Mouse (Mus musculus): ENCODE results near the gene A230072I06Rik. TPM values are rescaled to one million over a fixed set of nuclear protein-coding genes. Genes with fewer than 3 reads are reported as not detected.

A230072I06Rik gene
- polyA plus RNA-seq, 1 experiment, result not detected

DNA sequence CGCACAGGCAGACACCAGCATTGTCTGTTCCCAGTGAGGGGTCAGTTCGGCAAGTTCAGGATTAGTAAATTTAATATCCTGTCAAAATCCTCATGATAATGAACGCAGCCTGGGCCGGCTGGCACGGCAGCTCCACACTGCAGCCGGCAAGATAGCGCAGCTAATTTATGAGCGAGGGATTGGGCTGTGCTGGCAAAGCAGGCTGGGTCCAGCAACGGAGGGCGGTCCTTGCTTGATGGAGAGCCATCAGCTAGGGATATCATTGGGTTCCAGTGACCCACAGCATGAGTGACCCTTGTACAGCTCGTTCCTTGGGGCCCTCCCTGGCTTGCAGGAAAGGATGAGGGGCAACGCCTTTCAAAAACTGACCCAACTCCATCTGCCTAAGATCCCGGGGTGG lies 48.6 kb downstream of the A230072I06Rik start:
- H3K27me3 ChIP-seq (ENCODE audit: control insufficient read depth, insufficient read depth, low read length), result no peaks in the 10 kb centered on the region
- no peak for DNase-seq
- H3K4me1 ChIP-seq (replicated peaks; ENCODE audit: control insufficient read depth, insufficient read depth, low read length), result no peaks in the 10 kb centered on the region
- 88% methylated on average over 13 of the region's 13 CpGs for WGBS
- no peak overlapping the region for H3K27ac ChIP-seq (ENCODE audit: control insufficient read depth, insufficient read depth, low read length)
- H3K36me3 ChIP-seq (ENCODE audit: control insufficient read depth, insufficient read depth, low read length), result no peaks in the 10 kb centered on the region
- no peak for TF ChIP-seq POLR2A (IDR thresholded peaks at IDR 0.05; ENCODE audit: control insufficient read depth, extremely low read depth, insufficient read depth, low read length, poor library complexity)
- TF ChIP-seq CTCF (IDR thresholded peaks at IDR 0.05; ENCODE audit: borderline replicate concordance, control insufficient read depth, extremely low read depth, insufficient read depth, low read length, poor library complexity), result no peak
- no peak overlapping the region for H3K4me3 ChIP-seq (ENCODE audit: control insufficient read depth, insufficient read depth, low read length)

DNA sequence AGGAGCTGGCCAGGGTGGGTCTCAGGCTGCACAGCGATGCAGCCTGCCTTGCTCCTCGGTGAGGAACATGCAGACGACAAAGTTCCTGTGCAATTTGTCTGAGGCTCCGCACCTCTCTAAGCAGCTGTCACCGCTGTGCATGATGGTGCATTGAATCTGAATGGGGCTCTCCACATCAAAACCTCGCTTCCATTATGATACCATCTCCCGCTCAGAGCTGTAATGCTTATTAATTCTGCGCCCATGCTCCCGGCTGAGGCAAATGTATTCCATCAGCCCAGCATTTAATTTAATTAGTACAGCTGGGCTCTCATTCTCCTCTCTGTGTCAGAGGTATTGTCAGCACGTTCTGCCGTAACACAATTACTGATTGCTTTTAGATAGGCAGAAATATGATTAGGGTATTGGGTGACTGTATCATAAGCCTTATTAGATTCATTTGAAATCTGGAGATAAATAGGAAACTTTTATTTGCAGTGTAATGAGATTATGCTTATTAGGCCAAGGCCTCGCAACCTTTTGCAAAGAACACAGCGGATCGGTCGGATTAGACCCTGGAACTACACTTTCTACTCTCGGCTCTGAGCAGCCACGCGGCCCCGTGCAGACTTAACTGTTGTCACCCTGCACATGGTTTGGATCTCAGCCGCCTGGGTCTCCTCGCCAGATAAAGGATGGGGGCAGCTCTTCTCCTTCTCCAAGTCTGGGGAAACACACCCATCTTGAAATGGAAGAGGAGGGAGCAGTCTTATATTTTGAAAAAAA lies 49.3 kb downstream of the A230072I06Rik start:
- H3K4me1 ChIP-seq (replicated peaks; ENCODE audit: control insufficient read depth, insufficient read depth, low read length), result no peaks in the 10 kb centered on the region
- H3K27me3 ChIP-seq (ENCODE audit: control insufficient read depth, insufficient read depth, low read length), result no peaks in the 10 kb centered on the region
- TF ChIP-seq CTCF (IDR thresholded peaks at IDR 0.05; ENCODE audit: borderline replicate concordance, control insufficient read depth, extremely low read depth, insufficient read depth, low read length, poor library complexity), result no peak
- TF ChIP-seq POLR2A (IDR thresholded peaks at IDR 0.05; ENCODE audit: control insufficient read depth, extremely low read depth, insufficient read depth, low read length, poor library complexity), result no peak
- no peak overlapping the region for H3K27ac ChIP-seq (ENCODE audit: control insufficient read depth, insufficient read depth, low read length)
- WGBS, result 92% methylated on average over 21 of the region's 21 CpGs
- no peak overlapping the region for H3K4me3 ChIP-seq (ENCODE audit: control insufficient read depth, insufficient read depth, low read length)
- no peak for DNase-seq
- H3K36me3 ChIP-seq (ENCODE audit: control insufficient read depth, insufficient read depth, low read length), result no peaks in the 10 kb centered on the region

DNA sequence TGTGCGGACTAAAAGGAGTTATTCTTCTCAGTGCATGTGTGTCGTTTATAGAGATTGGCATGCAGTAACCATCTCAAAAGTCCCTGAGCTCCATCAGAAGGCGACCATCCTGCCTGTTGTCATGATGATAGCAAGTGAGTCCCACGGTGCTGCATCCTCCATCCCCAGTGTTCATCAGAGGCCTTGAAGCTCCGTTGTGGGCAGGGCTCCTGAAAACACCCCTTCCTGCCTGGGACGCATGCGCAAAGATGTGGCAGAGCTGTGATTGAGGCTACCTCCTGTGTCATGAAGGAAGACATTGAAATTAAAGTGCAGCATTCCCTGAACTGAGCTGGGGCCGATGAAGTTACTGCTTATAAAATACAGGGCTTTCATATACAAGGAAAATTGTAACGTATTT lies 49.9 kb downstream of the A230072I06Rik start:
- H3K27ac ChIP-seq (ENCODE audit: control insufficient read depth, insufficient read depth, low read length), result no peak overlapping the region
- WGBS, result 78% methylated on average over 9 of the region's 9 CpGs
- no peaks in the 10 kb centered on the region for H3K4me1 ChIP-seq (replicated peaks; ENCODE audit: control insufficient read depth, insufficient read depth, low read length)
- no peaks in the 10 kb centered on the region for H3K27me3 ChIP-seq (ENCODE audit: control insufficient read depth, insufficient read depth, low read length)
- TF ChIP-seq POLR2A (IDR thresholded peaks at IDR 0.05; ENCODE audit: control insufficient read depth, extremely low read depth, insufficient read depth, low read length, poor library complexity), result no peak
- TF ChIP-seq CTCF (IDR thresholded peaks at IDR 0.05; ENCODE audit: borderline replicate concordance, control insufficient read depth, extremely low read depth, insufficient read depth, low read length, poor library complexity), result no peak
- H3K4me3 ChIP-seq (ENCODE audit: control insufficient read depth, insufficient read depth, low read length), result no peak overlapping the region
- no peak for DNase-seq
- no peaks in the 10 kb centered on the region for H3K36me3 ChIP-seq (ENCODE audit: control insufficient read depth, insufficient read depth, low read length)

- DNase-seq, result no peak
- WGBS, result 25% methylated on average over 8 of the region's 8 CpGs
- no peak overlapping the region for H3K27ac ChIP-seq (ENCODE audit: control insufficient read depth, insufficient read depth, low read length)
Measured at GRCm38 (mm10) chr8:12330066-12330465, 51.4 kb downstream of the A230072I06Rik start.

More at GRCm38 (mm10) chr8:12330066-12330465, 51.4 kb downstream of the A230072I06Rik start:
- H3K4me3 ChIP-seq (ENCODE audit: control insufficient read depth, insufficient read depth, low read length), result no peak overlapping the region
- no peaks in the 10 kb centered on the region for H3K36me3 ChIP-seq (ENCODE audit: control insufficient read depth, insufficient read depth, low read length)
- TF ChIP-seq POLR2A (IDR thresholded peaks at IDR 0.05; ENCODE audit: control insufficient read depth, extremely low read depth, insufficient read depth, low read length, poor library complexity) (no peak), CTCF (IDR thresholded peaks at IDR 0.05; ENCODE audit: borderline replicate concordance, control insufficient read depth, extremely low read depth, insufficient read depth, low read length, poor library complexity) (no peak)
- H3K27me3 ChIP-seq (ENCODE audit: control insufficient read depth, insufficient read depth, low read length), result no peaks in the 10 kb centered on the region
- no peaks in the 10 kb centered on the region for H3K4me1 ChIP-seq (replicated peaks; ENCODE audit: control insufficient read depth, insufficient read depth, low read length)

Other genes starting within 250 kb of the A230072I06Rik start
- gene Sox1, start 116.5 kb downstream of the A230072I06Rik start, polyA plus RNA-seq (2012; rRNA removed), result not detected in 2 replicates

Data from thymus, adult 2 months (tissue).